23 mouse cellular contexts compared by ENCODE assay signal in genomic region chr14:79324112-79324840, GRCm38 (mm10). TPM values are rescaled to one million over a fixed set of nuclear protein-coding genes. Genes with fewer than 3 reads are reported as not detected.
DNase-seq lines count a peak whose midpoint lies in the region; ATAC-seq and TF ChIP-seq lines count a peak whose summit lies in the region.
"Had no signal": no experiment of that assay in that cellular context is flagged by ENCODE, and none has a peak within 500 bp of the region (broad histone marks: within the 10 kb centered on the region; RNA-seq: fewer than 3 reads in every experiment).

No protein-coding gene starts in this region.

- H3K4me2 ChIP-seq in hindbrain, postnatal 0 days (ENCODE audit: low read depth, low read length) = no peak overlapping the region
- H3K4me2 ChIP-seq in hindbrain, embryonic 12.5 days (replicated peaks) = no peak overlapping the region
- no peak overlapping the region for H3K4me2 ChIP-seq in lung, postnatal 0 days (replicated peaks; ENCODE audit: low read depth, low read length)
- H3K4me2 ChIP-seq: embryonic facial prominence, embryonic 12.5 days; heart, embryonic 11.5 days; liver, embryonic 11.5 days; midbrain, embryonic 11.5 days; neural tube, embryonic 12.5 days had no signal

- H3K9me3 ChIP-seq in hindbrain, postnatal 0 days (ENCODE audit: low read length) = no peaks in the 10 kb centered on the region
- no peaks in the 10 kb centered on the region for H3K9me3 ChIP-seq in hindbrain, embryonic 12.5 days (replicated peaks)
- no peaks in the 10 kb centered on the region for H3K9me3 ChIP-seq in lung, postnatal 0 days (ENCODE audit: low read length)
- H3K9me3 ChIP-seq: embryonic facial prominence, embryonic 12.5 days; neural tube, embryonic 12.5 days had no signal

- DNase-seq in cerebellum, postnatal 14 days = peak; percentile 39 to 41
- no peak for DNase-seq in cerebellum, adult 8-10 months
- DNase-seq in hindbrain, postnatal 0 days (ENCODE audit: low spot score) = peak; percentile 59
- DNase-seq in lung, postnatal 0 days (ENCODE audit: low spot score) = peak; percentile 49
- DNase-seq in lung, postnatal 14 days = no peak
- peak; percentile 77 for DNase-seq in brain, embryonic 14.5 days (ENCODE audit: low read depth)
- DNase-seq in thymus, postnatal 25 days = no peak
- DNase-seq: adrenal gland, postnatal 25 days; kidney, adult 9 months; kidney, postnatal 25 days; liver, postnatal 0 days; right cerebral cortex, adult 18-20 months; thymus, adult 18-20 months; thymus, postnatal 4 days had no signal

- H3K27me3 ChIP-seq in hindbrain, postnatal 0 days (ENCODE audit: insufficient read depth, low read length) = no peaks in the 10 kb centered on the region
- no peaks in the 10 kb centered on the region for H3K27me3 ChIP-seq in hindbrain, embryonic 12.5 days
- no peaks in the 10 kb centered on the region for H3K27me3 ChIP-seq in lung, postnatal 0 days (replicated peaks; ENCODE audit: insufficient read depth, low read length)
- H3K27me3 ChIP-seq: embryonic facial prominence, embryonic 12.5 days; neural tube, embryonic 12.5 days had no signal

- no peak for TF ChIP-seq EP300 in lung, postnatal 0 days (IDR thresholded peaks at IDR 0.05)

- H3K9ac ChIP-seq in hindbrain, postnatal 0 days (replicated peaks; ENCODE audit: low read length) = no peak overlapping the region
- H3K9ac ChIP-seq in hindbrain, embryonic 12.5 days = no peak overlapping the region
- no peak overlapping the region for H3K9ac ChIP-seq in lung, postnatal 0 days (replicated peaks; ENCODE audit: low read depth)
- H3K9ac ChIP-seq: embryonic facial prominence, embryonic 12.5 days; liver, postnatal 0 days; neural tube, embryonic 12.5 days had no signal

- WGBS in hindbrain, postnatal 0 days = 62% methylated on average over 10 of the region's 10 CpGs
- WGBS in hindbrain, embryonic 12.5 days = 84% methylated on average over 10 of the region's 10 CpGs
- WGBS in lung, postnatal 0 days = 68% methylated on average over 10 of the region's 10 CpGs

- no peak for TF ChIP-seq CTCF in hindbrain, postnatal 0 days (IDR thresholded peaks at IDR 0.05; ENCODE audit: low read depth)
- TF ChIP-seq CTCF in lung, postnatal 0 days (IDR thresholded peaks at IDR 0.05) = no peak
- no peak for TF ChIP-seq CTCF in brain, embryonic 14.5 days (IDR thresholded peaks at IDR 0.05; ENCODE audit: borderline replicate concordance, extremely low read depth, insufficient read depth, insufficient read length)

- no peak overlapping the region for H3K27ac ChIP-seq in hindbrain, postnatal 0 days
- no peak overlapping the region for H3K27ac ChIP-seq in hindbrain, embryonic 12.5 days
- H3K27ac ChIP-seq in lung, postnatal 0 days (ENCODE audit: low read length) = no peak overlapping the region
- H3K27ac ChIP-seq: embryonic facial prominence, embryonic 12.5 days; macrophage; neural tube, embryonic 12.5 days had no signal

- peak; percentile 48; the same call in 1 of the 2 replicates for ATAC-seq in hindbrain, postnatal 0 days
- ATAC-seq in hindbrain, embryonic 12.5 days (ENCODE audit: low FRiP score) = no peak
- ATAC-seq in lung, postnatal 0 days = no peak
- ATAC-seq: hindbrain, embryonic 16.5 days; intestine, embryonic 16.5 days; liver, postnatal 0 days had no signal

- TF ChIP-seq POLR2A in brain, embryonic 14.5 days (IDR thresholded peaks at IDR 0.05; ENCODE audit: borderline replicate concordance, extremely low read depth, insufficient read depth, insufficient read length, poor library complexity, severe bottlenecking) = no peak

- no peaks in the 10 kb centered on the region for H3K4me1 ChIP-seq in hindbrain, postnatal 0 days (ENCODE audit: insufficient read depth, low read length)
- no peaks in the 10 kb centered on the region for H3K4me1 ChIP-seq in hindbrain, embryonic 12.5 days
- H3K4me1 ChIP-seq in lung, postnatal 0 days (ENCODE audit: insufficient read depth, low read depth, low read length) = no peaks in the 10 kb centered on the region
- H3K4me1 ChIP-seq: neural tube, embryonic 12.5 days had no signal

- H3K36me3 ChIP-seq in hindbrain, postnatal 0 days (ENCODE audit: insufficient read depth, low read length) = no peaks in the 10 kb centered on the region
- no peaks in the 10 kb centered on the region for H3K36me3 ChIP-seq in hindbrain, embryonic 12.5 days
- no peaks in the 10 kb centered on the region for H3K36me3 ChIP-seq in lung, postnatal 0 days (ENCODE audit: insufficient read depth, low read length)
- H3K36me3 ChIP-seq: neural tube, embryonic 12.5 days had no signal

- H3K4me3 ChIP-seq in hindbrain, postnatal 0 days (ENCODE audit: low read length) = no peak overlapping the region
- H3K4me3 ChIP-seq in hindbrain, embryonic 12.5 days = no peak overlapping the region
- no peak overlapping the region for H3K4me3 ChIP-seq in lung, postnatal 0 days (ENCODE audit: low read depth, low read length)
- H3K4me3 ChIP-seq: embryonic facial prominence, embryonic 12.5 days; neural tube, embryonic 12.5 days had no signal

RNA-seq across cellular contexts. Expression of gene Rgcc, which starts 22.8 kb away (rescaled TPM):
- 68.6 and 74.4 TPM in 2 replicates for total RNA-seq in hindbrain, postnatal 0 days (2014; rRNA removed)
- 43.3 and 55.1 TPM in 2 replicates for polyA plus RNA-seq in hindbrain, postnatal 0 days (2015; fragmentation: Nextera tagmentation; extraction: Ambion mirVana)
- 32.4 and 41.0 TPM in 2 replicates for polyA plus RNA-seq in hindbrain, embryonic 12.5 days (2016; fragmentation: Nextera tagmentation; extraction: Ambion mirVana)
- 357 and 645 TPM in 2 replicates for polyA plus RNA-seq in lung, postnatal 0 days (2015; fragmentation: Nextera tagmentation; extraction: Ambion mirVana)
- polyA plus RNA-seq in brain, embryonic 14.5 days (2012; rRNA removed) = 29.0 and 71.3 TPM in 2 replicates

Comparison
In these comparisons a context has a peak if more than half of its experiments do, and no peak if none do; other contexts are left out.
1. DNase-seq: peak in cerebellum, postnatal 14 days (2 of 2), hindbrain, postnatal 0 days (single experiment), lung, postnatal 0 days (single experiment) and brain, embryonic 14.5 days (single experiment); none in cerebellum, adult 8-10 months (single experiment), lung, postnatal 14 days (single experiment) and thymus, postnatal 25 days (single experiment).